Mouse (Mus musculus): Measurements from ENCODE around the gene Orai1. TPM values are rescaled to one million over a fixed set of nuclear protein-coding genes. Genes with fewer than 3 reads are reported as not detected.
A peak's percentile ranks its signal among the peaks of the same experiment; 100 is the strongest.

Orai1 gene
- polyA plus RNA-seq, 1 experiment: 13.3 TPM

- no peaks in the 10 kb centered on the region for H3K27me3 ChIP-seq (ENCODE audit: control insufficient read depth, insufficient read depth, low read length, poor library complexity, severe bottlenecking)
- H3K4me3 ChIP-seq (ENCODE audit: low read depth, low read length): no peak overlapping the region
- no peak overlapping the region for H3K27ac ChIP-seq (ENCODE audit: insufficient read depth, low read length)
- no peaks in the 10 kb centered on the region for H3K9me3 ChIP-seq (replicated peaks; ENCODE audit: control insufficient read depth, insufficient read depth, low read length, poor library complexity, severe bottlenecking)
- H3K9ac ChIP-seq (ENCODE audit: low read depth, poor library complexity, severe bottlenecking): no peak overlapping the region; the same call in 1 of the 2 replicates
- TF ChIP-seq EP300 (IDR thresholded peaks at IDR 0.05; ENCODE audit: insufficient read depth, low read depth, low read length): no peak
- TF ChIP-seq POLR2A (IDR thresholded peaks at IDR 0.05; ENCODE audit: insufficient read depth, low read length): no peak
- no peak for TF ChIP-seq CTCF (IDR thresholded peaks at IDR 0.05; ENCODE audit: low read depth, low read length)
- peaks cover 2% of the 10 kb centered on the region for H3K4me1 ChIP-seq (ENCODE audit: control insufficient read depth, insufficient read depth, low read length)
- H3K36me3 ChIP-seq (ENCODE audit: control insufficient read depth, insufficient read depth, low read length, poor library complexity, severe bottlenecking): no peaks in the 10 kb centered on the region
Measured at GRCm38 (mm10) chr5:123005716-123006592, 8.9 kb upstream of the Orai1 start.

GRCm38 (mm10) chr5:123008877-123009493 is 5.9 kb upstream of the Orai1 start:
- peaks cover 2% of the 10 kb centered on the region for H3K4me1 ChIP-seq (ENCODE audit: control insufficient read depth, insufficient read depth, low read length)
- no peak overlapping the region for H3K9ac ChIP-seq (ENCODE audit: low read depth, poor library complexity, severe bottlenecking)
- no peak overlapping the region for H3K27ac ChIP-seq (ENCODE audit: insufficient read depth, low read length)
- no peaks in the 10 kb centered on the region for H3K9me3 ChIP-seq (replicated peaks; ENCODE audit: control insufficient read depth, insufficient read depth, low read length, poor library complexity, severe bottlenecking)
- TF ChIP-seq EP300 (IDR thresholded peaks at IDR 0.05; ENCODE audit: insufficient read depth, low read depth, low read length): no peak
- TF ChIP-seq CTCF (IDR thresholded peaks at IDR 0.05; ENCODE audit: low read depth, low read length): no peak
- TF ChIP-seq POLR2A (IDR thresholded peaks at IDR 0.05; ENCODE audit: insufficient read depth, low read length): no peak
- no peaks in the 10 kb centered on the region for H3K27me3 ChIP-seq (ENCODE audit: control insufficient read depth, insufficient read depth, low read length, poor library complexity, severe bottlenecking)
- H3K36me3 ChIP-seq (ENCODE audit: control insufficient read depth, insufficient read depth, low read length, poor library complexity, severe bottlenecking): no peaks in the 10 kb centered on the region
- no peak overlapping the region for H3K4me3 ChIP-seq (ENCODE audit: low read depth, low read length)

- no peak for TF ChIP-seq EP300 (IDR thresholded peaks at IDR 0.05; ENCODE audit: insufficient read depth, low read depth, low read length)
- TF ChIP-seq POLR2A (IDR thresholded peaks at IDR 0.05; ENCODE audit: insufficient read depth, low read length): no peak
- no peak for TF ChIP-seq CTCF (IDR thresholded peaks at IDR 0.05; ENCODE audit: low read depth, low read length)
- no peaks in the 10 kb centered on the region for H3K27me3 ChIP-seq (ENCODE audit: control insufficient read depth, insufficient read depth, low read length, poor library complexity, severe bottlenecking)
- H3K36me3 ChIP-seq (ENCODE audit: control insufficient read depth, insufficient read depth, low read length, poor library complexity, severe bottlenecking): no peaks in the 10 kb centered on the region
- no peak overlapping the region for H3K27ac ChIP-seq (ENCODE audit: insufficient read depth, low read length)
- no peaks in the 10 kb centered on the region for H3K9me3 ChIP-seq (replicated peaks; ENCODE audit: control insufficient read depth, insufficient read depth, low read length, poor library complexity, severe bottlenecking)
- H3K4me1 ChIP-seq (ENCODE audit: control insufficient read depth, insufficient read depth, low read length): peaks cover 2% of the 10 kb centered on the region
- no peak overlapping the region for H3K4me3 ChIP-seq (ENCODE audit: low read depth, low read length)
- no peak overlapping the region for H3K9ac ChIP-seq (ENCODE audit: low read depth, poor library complexity, severe bottlenecking)
Measured at GRCm38 (mm10) chr5:123009873-123010272, 5.0 kb upstream of the Orai1 start.

- TF ChIP-seq EP300 (IDR thresholded peaks at IDR 0.05; ENCODE audit: insufficient read depth, low read depth, low read length) (no peak), POLR2A (IDR thresholded peaks at IDR 0.05; ENCODE audit: insufficient read depth, low read length) (no peak), CTCF (IDR thresholded peaks at IDR 0.05; ENCODE audit: low read depth, low read length) (peak; percentile 53)
- Histone ChIP-seq H3K4me1 (ENCODE audit: control insufficient read depth, insufficient read depth, low read length) (peaks cover 2% of the 10 kb centered on the region), H3K4me3 (ENCODE audit: low read depth, low read length) (no peak overlapping the region), H3K9ac (ENCODE audit: low read depth, poor library complexity, severe bottlenecking) (no peak overlapping the region), H3K27ac (ENCODE audit: insufficient read depth, low read length) (no peak overlapping the region), H3K36me3 (ENCODE audit: control insufficient read depth, insufficient read depth, low read length, poor library complexity, severe bottlenecking) (no peaks in the 10 kb centered on the region), H3K9me3 (replicated peaks; ENCODE audit: control insufficient read depth, insufficient read depth, low read length, poor library complexity, severe bottlenecking) (no peaks in the 10 kb centered on the region), H3K27me3 (ENCODE audit: control insufficient read depth, insufficient read depth, low read length, poor library complexity, severe bottlenecking) (no peaks in the 10 kb centered on the region)
Measured at GRCm38 (mm10) chr5:123010806-123011205, 4.1 kb upstream of the Orai1 start.

- Histone ChIP-seq H3K4me3 (ENCODE audit: low read depth, low read length) (no peak overlapping the region), H3K9ac (ENCODE audit: low read depth, poor library complexity, severe bottlenecking) (no peak overlapping the region), H3K27me3 (ENCODE audit: control insufficient read depth, insufficient read depth, low read length, poor library complexity, severe bottlenecking) (no peaks in the 10 kb centered on the region), H3K27ac (ENCODE audit: insufficient read depth, low read length) (no peak overlapping the region), H3K36me3 (ENCODE audit: control insufficient read depth, insufficient read depth, low read length, poor library complexity, severe bottlenecking) (no peaks in the 10 kb centered on the region), H3K4me1 (ENCODE audit: control insufficient read depth, insufficient read depth, low read length) (peaks cover 2% of the 10 kb centered on the region), H3K9me3 (replicated peaks; ENCODE audit: control insufficient read depth, insufficient read depth, low read length, poor library complexity, severe bottlenecking) (no peaks in the 10 kb centered on the region)
- TF ChIP-seq POLR2A (IDR thresholded peaks at IDR 0.05; ENCODE audit: insufficient read depth, low read length) (no peak), CTCF (IDR thresholded peaks at IDR 0.05; ENCODE audit: low read depth, low read length) (no peak), EP300 (IDR thresholded peaks at IDR 0.05; ENCODE audit: insufficient read depth, low read depth, low read length) (no peak)
Measured at GRCm38 (mm10) chr5:123011705-123012104, 3.2 kb upstream of the Orai1 start.
